Mouse (Mus musculus) hindbrain, embryonic 15.5 days (tissue): ENCODE measurements around the gene Olfr930. TPM values are rescaled to one million over a fixed set of nuclear protein-coding genes. Genes with fewer than 3 reads are reported as not detected.

Source experiments
- ATAC-seq: fragments of 200-750 bp; cut with Nextera tagmentation; 2 replicates; pipeline ENCODE4 v1.8.0; 2017; ENCODE audit warnings: low read depth, moderate number of reproducible peaks, moderate TSS enrichment; ENCODE audit not compliant: low FRiP score
- H3K27ac ChIP-seq: fragments of 300-500 bp; sonication (generic); replicated peaks from 2 replicates; pipeline ENCODE4 v1.5.1; 2015; ENCODE audit warnings: mild to moderate bottlenecking, inconsistent platforms
- H3K27me3 ChIP-seq: fragments of 300-500 bp; sonication (generic); 2 replicates; pipeline ENCODE4 v1.6.1; 2015; ENCODE audit warnings: control low read depth, inconsistent platforms
- H3K36me3 ChIP-seq: fragments of 300-500 bp; sonication (generic); 2 replicates; pipeline ENCODE4 v1.6.1; 2015; ENCODE audit warnings: control low read depth, inconsistent platforms
- H3K4me1 ChIP-seq: fragments of 300-500 bp; sonication (generic); replicated peaks from 2 replicates; pipeline ENCODE4 v1.6.1; 2015; ENCODE audit warnings: control low read depth, inconsistent platforms
- H3K4me2 ChIP-seq: fragments of 300-500 bp; sonication (generic); 2 replicates; pipeline ENCODE4 v1.6.1; 2015; ENCODE audit warnings: moderate library complexity, mild to moderate bottlenecking, inconsistent platforms
- H3K4me3 ChIP-seq: fragments of 300-500 bp; sonication (generic); 2 replicates; pipeline ENCODE4 v1.5.1; 2015; ENCODE audit warnings: mild to moderate bottlenecking, inconsistent platforms
- H3K9ac ChIP-seq: fragments of 300-500 bp; sonication (generic); 2 replicates; pipeline ENCODE4 v1.6.1; 2015; ENCODE audit warnings: inconsistent platforms
- H3K9me3 ChIP-seq: fragments of 300-500 bp; sonication (generic); 2 replicates; pipeline ENCODE4 v1.6.1; 2016; ENCODE audit warnings: control low read depth, inconsistent platforms
- WGBS: fragments of 180-500 bp; shearing (Covaris S2); methylation state at CpG from one replicate; pipeline ENCODE4 v1.1.7; 2015; 5-methylcytosine and 5-hydroxymethylcytosine counted together
- polyA plus RNA-seq: library from polyadenylated mRNA; unstranded; fragments of >200 nt; fragmentation: Nextera tagmentation; extraction: Ambion mirVana; gene quantifications from 2 replicates; pipeline ENCODE4 v1.2.1, GENCODE M21; 2015

Olfr930 gene
- polyA plus RNA-seq = not detected in 2 replicates

GRCm38 (mm10) chr9:38929509-38929908 lies at the start of gene Olfr930:
Gene Olfr930, plus strand, starts transcription at chr9:38929809.
- H3K9ac ChIP-seq = no peak within 1 kb of the TSS
- no peak for ATAC-seq
- H3K27me3 ChIP-seq = no peaks in the 10 kb centered on the region
- no peaks in the 10 kb centered on the region for H3K9me3 ChIP-seq
- H3K4me1 ChIP-seq = no peaks in the 10 kb centered on the region
- no peaks in the 10 kb centered on the region for H3K36me3 ChIP-seq
- H3K27ac ChIP-seq = no peak within 1 kb of the TSS
- H3K4me2 ChIP-seq = no peak within 1 kb of the TSS
- no peak within 1 kb of the TSS for H3K4me3 ChIP-seq

DNA sequence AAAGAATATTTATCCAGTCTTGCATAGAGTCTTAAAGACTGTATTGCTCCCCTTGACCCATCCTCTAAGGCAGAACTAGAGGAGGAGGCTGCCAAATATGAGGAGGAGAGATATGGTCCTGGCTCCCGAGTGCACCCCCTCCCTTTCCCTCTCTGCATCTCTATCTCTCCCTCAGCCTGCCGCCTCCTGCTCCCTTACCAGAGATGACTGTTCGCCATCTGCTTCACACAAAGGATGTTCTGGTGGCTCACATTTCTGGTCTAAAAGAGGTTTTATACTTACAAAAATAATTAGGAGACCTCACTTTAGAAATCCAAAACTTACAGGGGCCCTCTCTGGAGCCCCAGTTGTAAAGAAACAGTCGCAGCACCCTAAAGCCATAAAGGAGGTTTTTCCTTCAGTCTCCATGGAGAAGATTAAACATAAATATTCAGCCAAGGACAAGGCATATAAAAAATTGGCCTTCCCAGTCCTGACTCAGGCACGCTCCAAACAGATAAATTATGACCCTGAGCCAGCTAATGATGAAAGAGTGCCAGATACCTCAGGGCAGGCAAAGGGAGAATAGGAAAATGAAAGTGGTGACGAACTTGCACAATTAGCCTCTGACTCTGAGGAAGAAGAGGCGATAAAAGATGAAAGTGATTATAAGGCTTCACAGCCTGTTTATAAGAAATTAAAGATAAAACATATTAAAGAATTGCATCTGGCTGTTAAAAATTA lies 24.0 kb downstream of the Olfr930 start:
- Histone ChIP-seq H3K36me3 (no peaks in the 10 kb centered on the region), H3K4me3 (no peak overlapping the region), H3K9ac (no peak overlapping the region), H3K4me2 (no peak overlapping the region), H3K27ac (no peak overlapping the region), H3K27me3 (no peaks in the 10 kb centered on the region), H3K4me1 (no peaks in the 10 kb centered on the region), H3K9me3 (no peaks in the 10 kb centered on the region)
- ATAC-seq = no peak
- WGBS = 72% methylated on average over 7 of the region's 7 CpGs

DNA sequence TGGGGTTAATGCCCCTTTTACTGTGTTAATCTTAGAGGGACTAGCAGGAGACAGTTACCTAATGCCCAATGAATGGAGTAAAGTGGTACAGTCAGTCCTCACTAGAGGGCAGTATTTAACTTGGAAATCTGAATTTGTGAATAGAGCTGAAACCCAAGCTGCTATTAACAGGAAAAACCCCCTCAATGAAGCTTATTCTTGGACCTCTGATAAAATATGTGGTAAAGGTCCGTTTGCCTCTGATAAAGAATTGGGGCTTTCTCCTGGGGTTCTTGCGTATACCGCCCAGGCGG lies 24.5 kb downstream of the Olfr930 start:
- no peak overlapping the region for H3K27ac ChIP-seq
- 79% methylated on average over 4 of the region's 4 CpGs for WGBS
- no peak for ATAC-seq
- H3K36me3 ChIP-seq = no peaks in the 10 kb centered on the region
- H3K4me2 ChIP-seq = no peak overlapping the region
- no peaks in the 10 kb centered on the region for H3K4me1 ChIP-seq
- no peak overlapping the region for H3K4me3 ChIP-seq
- no peak overlapping the region for H3K9ac ChIP-seq
- no peaks in the 10 kb centered on the region for H3K9me3 ChIP-seq
- no peaks in the 10 kb centered on the region for H3K27me3 ChIP-seq

DNA sequence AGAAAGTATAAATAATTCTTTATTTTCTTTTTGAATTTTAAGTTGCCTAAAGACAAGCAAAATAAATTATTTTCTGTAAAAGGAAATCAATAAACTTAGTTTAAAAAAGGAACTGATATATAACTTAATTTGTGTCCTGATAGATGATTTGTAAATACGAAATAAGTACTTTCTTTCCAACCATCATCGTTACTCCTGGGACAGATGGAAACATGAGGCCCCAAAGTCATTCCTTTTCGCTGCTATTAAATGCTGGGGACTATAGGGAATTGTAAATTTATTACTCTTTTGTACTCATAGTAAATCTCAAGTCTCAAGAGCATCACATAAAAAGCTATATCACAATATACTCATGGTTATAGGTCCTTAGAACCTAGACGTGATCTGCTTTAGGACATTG lies 42.4 kb downstream of the Olfr930 start, which contains the start of gene Olfr933:
Olfr933 (plus strand) TSS at position 301 of the 400 bp plus-strand sequence.
- 81% methylated on average over 4 of the region's 4 CpGs for WGBS
- no peaks in the 10 kb centered on the region for H3K36me3 ChIP-seq
- H3K9me3 ChIP-seq = no peaks in the 10 kb centered on the region

More for the DNA sequence above, 42.4 kb downstream of the Olfr930 start, which contains the start of gene Olfr933:
- Histone ChIP-seq H3K4me3 (no peak within 1 kb of the TSS), H3K9ac (no peak within 1 kb of the TSS), H3K27ac (no peak within 1 kb of the TSS), H3K27me3 (no peaks in the 10 kb centered on the region), H3K4me2 (no peak within 1 kb of the TSS), H3K4me1 (no peaks in the 10 kb centered on the region)
- ATAC-seq = no peak

Other genes starting within 250 kb of the Olfr930 start
- not detected in 2 replicates for gene Olfr919, start 226.1 kb upstream of the Olfr930 start, polyA plus RNA-seq
- gene Vwa5a, start 211.5 kb upstream of the Olfr930 start, polyA plus RNA-seq = 8.5 and 9.1 TPM in 2 replicates
- gene Olfr920, start 177.5 kb upstream of the Olfr930 start, polyA plus RNA-seq = not detected in 2 replicates
- not detected in 2 replicates for gene Olfr921, start 156.7 kb upstream of the Olfr930 start, polyA plus RNA-seq
- not detected in 2 replicates for gene Olfr922, start 115.2 kb upstream of the Olfr930 start, polyA plus RNA-seq
- gene Olfr923, start 103.3 kb upstream of the Olfr930 start, polyA plus RNA-seq = not detected in 2 replicates
- not detected in 2 replicates for gene Olfr924, start 85.4 kb upstream of the Olfr930 start, polyA plus RNA-seq
- not detected in 2 replicates for gene Olfr26, start 74.7 kb upstream of the Olfr930 start, polyA plus RNA-seq
- gene Olfr926, start 52.7 kb upstream of the Olfr930 start, polyA plus RNA-seq = not detected in 2 replicates
- not detected in 2 replicates for gene Olfr933, start 42.5 kb downstream of the Olfr930 start, polyA plus RNA-seq
- not detected in 2 replicates for gene Olfr934, start 58.5 kb downstream of the Olfr930 start, polyA plus RNA-seq
- gene Olfr935, start 69.9 kb downstream of the Olfr930 start, polyA plus RNA-seq = not detected in 2 replicates
- gene Olfr146, start 93.6 kb downstream of the Olfr930 start, polyA plus RNA-seq = not detected in 2 replicates
- gene Olfr937, start 135.1 kb downstream of the Olfr930 start, polyA plus RNA-seq = not detected in 2 replicates
- gene Olfr938, start 149.1 kb downstream of the Olfr930 start, polyA plus RNA-seq = not detected in 2 replicates
- not detected in 2 replicates for gene Olfr27, start 198.3 kb downstream of the Olfr930 start, polyA plus RNA-seq
- gene Olfr943, start 236.5 kb downstream of the Olfr930 start, polyA plus RNA-seq = not detected in 2 replicates